Mouse (Mus musculus) heart, postnatal 4 days (tissue): ENCODE results near the gene Strbp. TPM values are rescaled to one million over a fixed set of nuclear protein-coding genes. Genes with fewer than 3 reads are reported as not detected.

Experiments used
- DNase-seq: peaks from one replicate; pipeline ENCODE4 v3.0.0; 2021
- total RNA-seq, 2 experiments: library from RNA; stranded (reverse); gene quantifications; 2 replicates each; pipeline ENCODE4 v1.2.3; 2021

Strbp gene
- total RNA-seq, 2 experiments from 2014 or later = 33.0 to 33.4 TPM

DNA sequence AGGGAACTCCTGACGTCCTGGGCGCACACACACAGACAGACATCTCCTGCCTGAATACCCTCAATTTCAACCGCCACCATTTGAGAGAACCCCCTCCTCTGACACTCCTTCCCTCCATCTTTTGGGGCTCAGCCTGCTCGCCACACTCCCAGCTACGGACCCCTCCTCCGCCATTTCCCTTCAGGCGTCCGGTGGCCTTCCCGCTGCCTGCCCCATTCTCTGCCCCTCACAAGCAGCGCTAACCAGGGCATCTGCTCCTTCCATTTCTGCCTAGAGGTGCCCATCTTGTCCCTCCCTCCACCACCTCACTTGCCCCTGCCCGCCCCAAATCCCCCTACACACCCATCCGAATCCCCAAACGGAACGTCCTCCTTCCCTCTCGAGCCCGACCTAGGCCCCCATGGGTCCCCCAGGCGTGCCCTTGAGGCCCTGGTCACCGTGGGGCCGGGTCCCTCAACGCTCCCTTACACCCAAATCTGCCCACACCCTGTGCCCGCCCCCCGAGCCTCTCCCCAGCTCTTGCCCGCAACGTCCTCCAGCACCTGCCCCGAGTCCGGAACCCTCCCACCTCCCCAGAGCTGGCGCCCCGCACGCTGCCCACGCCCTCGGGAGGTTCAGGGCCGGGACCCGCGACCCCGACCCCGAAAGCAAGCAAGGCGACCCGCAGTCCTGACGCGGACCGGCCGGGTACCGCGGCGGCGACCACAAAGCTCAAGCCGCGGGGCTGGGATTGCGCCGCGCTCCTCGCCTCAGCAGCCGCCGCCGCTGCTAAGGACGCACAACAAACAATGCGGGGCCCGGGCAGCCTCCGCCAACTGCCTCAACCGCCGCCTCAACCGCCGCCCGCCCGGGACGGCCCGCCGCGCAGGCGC, 1.1 kb downstream of the Strbp start:
- DNase-seq = peak; percentile 22

DNA sequence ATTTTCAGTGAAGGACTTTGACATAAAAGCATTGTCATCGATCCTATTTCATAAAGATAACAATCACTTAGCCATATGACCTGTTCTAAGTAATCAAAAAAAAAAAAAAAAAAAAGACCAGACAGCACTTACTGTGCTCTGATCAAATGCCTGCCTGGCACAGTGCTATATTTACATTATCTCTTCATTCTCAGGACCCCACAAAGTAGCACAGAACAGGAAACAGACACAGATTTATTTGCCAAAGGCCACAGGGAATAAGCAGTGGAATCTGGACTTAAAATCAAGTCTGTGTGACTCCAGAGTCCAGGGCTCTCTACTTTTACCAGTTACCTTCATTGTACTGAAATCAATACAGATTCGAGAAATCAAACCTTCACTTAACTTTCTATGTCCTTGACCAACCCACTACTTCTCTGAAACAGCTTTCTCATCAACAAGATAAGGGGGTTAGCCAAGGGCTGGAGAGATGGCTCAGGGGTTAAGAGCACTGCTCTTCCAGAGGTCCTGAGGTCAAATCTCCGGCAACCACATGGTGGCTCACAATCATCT, 14.5 kb downstream of the Strbp start:
- DNase-seq = no peak

DNA sequence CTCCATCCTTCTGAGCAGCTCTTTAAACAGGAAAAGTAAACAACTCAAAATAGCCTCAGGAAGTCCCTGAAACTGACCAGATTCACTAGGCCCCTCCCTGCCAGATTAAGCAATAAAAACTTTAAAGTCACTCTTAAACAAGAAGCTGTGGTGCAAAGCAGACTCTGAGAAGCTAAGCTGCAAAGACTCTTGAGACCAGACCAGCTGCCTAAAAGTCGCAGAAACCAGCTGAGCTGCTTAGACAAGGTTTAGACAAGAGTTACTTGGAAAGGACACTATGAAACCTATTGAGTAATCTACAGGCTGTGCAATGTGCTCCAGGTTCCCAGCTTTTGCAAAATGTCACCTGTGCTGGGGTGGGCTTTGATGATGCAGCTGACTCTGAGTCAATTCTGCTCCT, 16.6 kb downstream of the Strbp start:
- no peak for DNase-seq

DNA sequence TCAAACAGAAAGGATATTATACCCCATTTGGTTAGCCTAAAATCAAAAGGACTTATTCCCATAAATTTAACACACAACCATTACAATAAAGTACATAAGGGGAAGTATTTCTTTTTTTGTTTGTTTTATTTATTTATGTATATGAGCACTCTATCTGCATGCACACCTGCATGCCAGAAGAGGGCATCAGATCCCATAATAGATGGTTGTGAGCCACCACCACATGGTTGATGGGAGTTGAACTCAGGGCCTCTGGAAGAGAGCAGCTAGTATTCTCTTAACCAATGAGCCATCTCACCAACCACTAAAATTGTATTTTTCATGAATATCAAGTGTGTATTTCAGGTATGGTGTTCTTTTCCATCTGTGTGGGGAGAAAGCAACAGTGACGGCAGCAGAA, 18.8 kb downstream of the Strbp start:
- no peak for DNase-seq

DNA sequence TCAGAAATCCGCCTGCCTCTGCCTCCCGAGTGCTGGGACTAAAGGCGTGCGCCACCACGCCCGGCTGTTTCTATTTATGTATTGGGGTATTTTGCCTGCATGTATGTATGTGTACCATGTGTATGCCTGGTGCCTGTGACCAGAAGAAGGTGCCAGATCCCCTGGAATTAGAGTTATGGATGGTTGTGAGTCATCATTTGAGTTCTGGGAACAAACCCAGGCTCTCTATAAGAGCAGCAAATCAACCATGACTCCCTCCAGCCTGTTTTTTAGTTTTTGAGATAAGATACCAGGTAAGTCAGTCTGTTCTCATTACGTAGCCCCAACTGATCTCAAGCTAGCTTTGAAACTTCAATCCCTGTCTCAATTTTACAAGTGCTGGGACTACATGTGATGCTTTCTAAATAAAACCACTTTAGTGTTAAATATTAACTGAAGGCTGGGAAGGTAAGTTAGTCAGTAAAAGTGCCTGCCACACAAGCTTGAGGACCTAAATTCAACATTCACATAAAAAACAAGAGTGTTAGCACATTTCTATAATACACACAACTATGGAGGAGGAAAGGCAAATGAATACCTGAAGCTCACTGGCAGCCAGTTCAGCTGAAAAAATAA, 21.4 kb downstream of the Strbp start:
- DNase-seq = no peak

DNA sequence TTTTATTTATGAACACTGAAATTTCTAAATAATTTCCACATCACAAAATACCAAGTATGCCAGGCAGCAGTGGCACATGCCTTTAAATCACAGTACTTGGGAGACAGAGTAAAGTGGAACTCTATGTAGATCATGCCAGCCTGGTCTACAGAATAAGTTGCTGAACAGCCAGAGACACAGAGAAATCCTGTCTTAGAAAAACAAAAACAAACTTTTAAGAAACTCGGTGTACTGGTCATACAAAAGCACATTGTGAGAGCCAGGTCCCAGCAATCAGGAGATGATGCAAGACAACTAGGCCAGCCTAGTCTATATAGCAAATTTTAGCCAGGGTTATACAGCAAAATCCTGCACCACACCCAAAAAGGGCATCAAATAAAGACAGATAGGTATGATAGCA, 52.6 kb downstream of the Strbp start:
- no peak for DNase-seq

DNA sequence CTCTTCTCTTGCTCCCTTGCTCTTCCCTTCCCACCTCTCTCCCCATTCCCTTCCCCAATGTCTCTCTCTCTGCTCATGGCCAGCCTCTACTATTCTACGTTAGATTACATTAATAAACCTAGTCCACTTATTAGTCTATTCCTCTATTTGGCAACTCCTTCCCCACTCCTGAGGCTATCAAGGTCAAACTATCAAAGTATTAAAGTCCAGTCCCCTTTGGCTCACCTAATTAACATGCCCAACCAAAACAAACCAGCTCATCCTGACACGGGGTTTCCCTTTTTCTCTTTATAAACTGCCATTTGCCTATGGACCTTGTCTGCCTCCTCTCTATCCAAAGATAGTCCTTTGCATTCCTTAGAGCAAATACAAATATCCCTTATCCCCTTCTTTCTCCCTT, 54.1 kb downstream of the Strbp start:
- DNase-seq = no peak

DNA sequence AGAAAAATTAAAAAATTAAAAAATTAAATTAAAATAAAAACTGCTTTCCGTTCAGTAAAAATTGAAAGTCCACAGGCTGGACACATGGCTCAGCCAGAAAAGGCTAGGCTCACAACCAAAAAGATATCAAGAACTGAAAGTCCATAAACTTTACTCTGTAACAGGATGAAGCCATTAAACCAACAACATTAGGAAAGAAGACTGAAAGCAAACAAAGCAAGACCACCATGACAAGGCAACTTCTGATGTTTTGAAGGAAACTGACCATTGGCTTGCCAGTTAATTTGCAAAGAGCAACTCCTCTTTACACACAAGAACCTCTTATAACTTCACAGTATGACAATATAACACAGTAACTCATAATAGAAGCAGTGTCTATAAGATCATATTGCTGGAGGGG, 54.7 kb downstream of the Strbp start:
- no peak for DNase-seq

DNA sequence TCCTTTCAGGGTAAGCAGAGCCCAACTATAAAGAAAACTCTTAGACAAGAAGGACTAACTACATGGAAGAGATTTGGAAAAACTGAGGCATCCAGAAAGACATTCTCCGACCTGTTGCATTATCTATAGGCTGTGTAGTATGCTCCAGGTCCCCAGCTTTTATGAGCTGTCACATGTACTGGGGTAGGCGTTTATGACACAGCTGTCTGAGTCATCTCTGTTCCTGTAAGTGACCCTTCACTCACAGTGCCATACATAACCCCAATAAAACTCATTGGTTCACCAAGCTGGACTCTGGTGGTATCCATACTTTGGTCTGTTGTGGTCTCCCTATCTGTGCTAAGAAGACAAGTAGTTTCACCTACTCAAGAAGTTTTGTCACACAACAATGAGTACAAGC, 80.3 kb downstream of the Strbp start:
- no peak for DNase-seq

DNA sequence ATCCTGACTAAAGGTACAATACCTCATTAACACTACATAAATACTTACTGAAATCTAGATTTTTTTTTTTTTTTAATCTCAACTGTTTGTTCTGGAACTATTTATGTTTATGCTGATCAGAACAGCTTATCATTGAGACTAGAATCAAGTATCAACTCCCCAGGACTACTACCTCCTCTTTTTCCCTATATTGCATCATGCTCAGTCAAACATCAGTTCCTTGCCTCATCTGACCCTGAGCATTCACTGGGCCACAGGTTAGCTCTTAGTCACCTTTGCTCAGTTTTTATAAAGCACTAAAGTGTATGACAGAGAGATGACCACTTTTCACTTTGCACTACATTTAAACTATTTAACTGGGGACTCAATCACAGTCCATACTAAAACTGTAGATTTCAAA, 115.7 kb downstream of the Strbp start:
- DNase-seq = no peak

DNA sequence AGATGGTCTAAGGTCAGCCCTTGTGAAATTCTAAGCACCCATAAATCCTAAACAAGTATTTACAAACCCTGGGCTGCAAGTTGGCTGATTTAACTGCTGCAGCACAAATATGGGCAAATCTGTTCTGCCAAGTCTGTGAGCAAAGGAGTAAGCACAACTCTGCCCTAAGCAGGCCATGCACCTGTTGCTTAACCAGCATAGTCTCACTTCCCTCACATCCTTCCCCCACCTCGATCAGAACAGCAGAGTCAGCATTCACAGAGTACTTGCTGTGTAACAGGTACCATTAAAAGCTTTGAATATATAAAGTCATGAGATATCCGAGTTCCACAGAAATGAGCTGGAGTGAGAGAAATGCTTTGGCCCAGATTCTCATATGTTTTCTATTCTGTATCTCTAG, 125.5 kb downstream of the Strbp start:
- DNase-seq = no peak

DNA sequence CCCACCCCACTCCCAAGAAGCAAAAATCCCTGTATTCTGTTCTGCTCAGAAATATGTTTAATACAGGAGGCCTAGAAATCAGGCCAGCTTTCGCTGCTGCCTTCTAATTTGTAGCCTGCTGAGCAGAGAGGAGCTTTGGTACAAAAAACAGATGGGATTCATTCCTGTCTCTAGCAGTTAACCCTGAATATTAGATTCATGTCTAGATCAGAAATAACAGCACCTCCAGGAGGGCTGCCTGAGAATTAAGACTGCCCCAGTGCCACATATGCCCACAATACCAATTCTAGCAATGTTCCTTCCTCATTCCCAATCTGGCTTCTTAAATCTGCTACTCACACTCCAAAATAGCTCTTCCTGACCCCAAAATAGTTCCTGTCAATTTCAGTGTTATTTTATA, 127.0 kb downstream of the Strbp start:
- DNase-seq = no peak

DNA sequence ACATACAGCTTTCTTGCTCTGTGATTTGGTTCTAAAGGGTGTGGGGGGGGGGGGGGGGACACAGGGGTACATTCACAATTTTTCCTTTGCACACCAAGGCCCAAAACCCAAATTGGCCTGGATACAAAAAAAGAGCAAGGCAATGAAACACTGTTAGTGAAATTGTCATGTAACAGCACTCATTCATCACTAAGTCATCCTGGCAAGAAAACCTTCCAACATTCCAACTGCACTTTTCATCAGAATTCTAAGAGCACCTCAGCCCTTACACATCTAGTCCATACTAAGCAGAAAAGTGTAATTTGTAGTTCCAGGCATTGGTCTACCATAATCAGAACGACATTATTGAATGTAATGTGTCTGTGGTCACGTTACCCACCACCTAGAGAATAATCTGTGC, 131.5 kb downstream of the Strbp start:
- no peak for DNase-seq

DNA sequence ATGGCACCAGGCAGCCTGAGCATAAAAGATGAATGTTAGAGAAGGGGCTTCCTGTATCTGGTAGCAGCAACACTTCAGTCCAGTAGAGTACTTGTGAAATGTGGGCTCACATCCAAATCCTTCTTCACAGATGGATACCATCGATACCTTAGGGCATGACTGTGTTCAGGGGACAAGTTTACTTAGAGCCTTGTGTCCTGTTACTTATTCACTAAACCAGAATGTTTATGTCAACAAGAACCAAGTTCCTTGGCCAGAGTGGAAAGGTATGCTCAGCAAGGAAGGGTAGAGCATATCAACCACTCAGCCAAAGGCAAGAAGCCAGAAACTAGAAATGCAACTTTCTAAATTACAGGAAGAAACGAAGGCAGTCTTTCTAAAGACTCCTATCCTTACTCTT, 133.0 kb downstream of the Strbp start:
- no peak for DNase-seq

DNA sequence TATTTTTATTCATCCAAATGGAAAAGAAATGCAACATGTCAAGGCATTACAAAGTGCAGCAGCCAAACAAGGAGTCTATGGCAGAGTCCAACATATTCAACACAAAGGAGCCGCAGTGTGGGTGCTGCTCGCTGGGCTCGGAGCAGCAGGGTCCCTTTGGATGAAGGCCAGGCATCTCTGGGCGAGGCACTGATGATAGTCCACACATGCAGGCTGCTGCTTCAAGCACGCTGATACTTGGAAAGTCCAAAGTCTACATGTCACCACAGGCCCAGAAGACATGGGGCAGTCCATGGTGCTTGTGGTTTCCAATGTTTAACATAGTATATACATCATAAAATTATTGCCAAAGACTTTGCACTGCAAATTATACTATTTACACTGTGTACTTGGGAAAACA, 133.8 kb downstream of the Strbp start:
- DNase-seq = peak; percentile 17

DNA sequence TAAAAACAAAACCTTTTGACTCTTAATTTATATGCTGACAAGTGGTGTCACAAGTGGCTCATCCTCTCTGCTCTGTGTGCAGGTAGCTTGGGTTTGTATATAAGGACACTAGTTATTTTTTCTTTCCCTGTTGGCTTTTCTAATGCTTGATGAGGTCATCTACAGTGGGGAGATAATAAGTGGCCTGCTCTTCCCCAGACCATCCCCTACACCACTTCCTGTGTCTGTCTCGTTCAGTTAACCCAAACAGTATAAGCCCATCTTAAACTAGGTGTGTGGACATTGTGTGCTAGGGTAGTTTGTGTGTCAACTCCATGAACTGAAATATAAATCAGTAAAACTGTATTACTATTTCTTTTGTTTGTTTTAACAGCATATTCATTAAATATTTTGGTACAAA, 137.6 kb downstream of the Strbp start:
- DNase-seq = no peak

DNA sequence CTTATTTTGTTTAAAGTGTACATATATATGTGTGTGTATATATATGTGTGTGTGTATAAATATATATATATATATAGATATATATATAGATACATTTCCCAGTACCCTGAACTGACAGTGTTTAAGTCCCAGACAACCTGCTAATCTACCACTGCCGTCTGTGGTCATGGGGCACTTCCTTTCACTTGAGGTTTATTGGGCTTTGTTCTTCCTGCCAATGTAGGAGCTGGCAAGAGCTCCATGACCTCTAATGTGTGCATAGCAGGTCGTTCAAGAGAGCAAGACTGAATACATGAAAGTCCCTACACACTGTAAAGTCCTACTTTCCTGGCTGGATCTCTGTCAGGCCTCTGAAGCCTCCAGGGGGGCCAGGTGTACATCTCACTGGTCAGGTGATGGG, 138.1 kb downstream of the Strbp start:
- DNase-seq = no peak

DNA sequence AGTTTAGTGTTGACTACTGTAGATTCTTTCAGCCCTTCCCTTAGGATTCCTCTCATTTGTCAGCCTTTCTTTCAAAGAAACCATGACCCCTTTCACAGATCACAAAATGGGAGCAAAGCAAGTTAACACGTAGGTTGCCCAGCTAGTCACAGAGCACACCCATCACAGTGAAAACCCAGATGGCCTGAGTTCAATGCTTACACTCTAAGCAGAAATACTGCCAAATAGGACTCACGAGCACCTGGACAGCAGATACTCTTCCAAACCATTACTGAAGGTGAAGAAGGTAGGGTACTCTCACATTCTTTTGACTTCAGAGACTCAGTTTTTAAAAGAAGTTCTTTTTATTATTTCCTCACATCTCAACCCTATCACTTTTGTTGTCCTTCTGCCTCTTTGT, 147.3 kb downstream of the Strbp start:
- DNase-seq = no peak

DNA sequence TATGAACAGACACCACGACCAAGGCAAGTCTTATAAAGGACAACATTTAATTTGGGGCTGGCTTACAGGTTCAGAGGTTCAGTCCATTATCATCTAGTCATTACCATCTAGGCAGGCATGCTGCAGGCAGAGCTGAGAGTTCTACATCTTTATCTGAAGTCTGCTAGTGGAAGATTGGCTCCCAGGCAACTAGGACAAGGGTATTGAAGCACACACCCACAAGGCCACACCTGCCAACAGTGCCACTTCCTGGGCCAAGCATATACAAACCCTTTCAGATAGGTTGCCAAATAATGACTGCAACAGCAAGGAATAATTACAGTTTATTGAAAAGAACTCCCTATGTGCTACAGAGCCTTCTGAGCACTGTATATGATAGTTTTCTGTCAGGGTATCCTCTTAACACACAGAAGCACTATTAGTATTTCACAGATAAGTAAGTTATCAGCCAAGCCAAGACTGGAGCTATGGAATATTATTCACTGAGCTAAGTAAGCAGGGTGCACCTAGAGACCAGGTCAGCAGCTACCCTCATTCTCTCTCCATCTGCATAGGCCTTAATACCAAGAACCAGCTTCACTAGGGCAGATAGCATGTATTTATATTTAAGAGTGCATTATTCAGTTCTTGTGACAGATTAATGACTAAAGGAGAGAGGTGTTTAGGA, 154.2 kb downstream of the Strbp start:
- DNase-seq = peak; percentile 17

DNA sequence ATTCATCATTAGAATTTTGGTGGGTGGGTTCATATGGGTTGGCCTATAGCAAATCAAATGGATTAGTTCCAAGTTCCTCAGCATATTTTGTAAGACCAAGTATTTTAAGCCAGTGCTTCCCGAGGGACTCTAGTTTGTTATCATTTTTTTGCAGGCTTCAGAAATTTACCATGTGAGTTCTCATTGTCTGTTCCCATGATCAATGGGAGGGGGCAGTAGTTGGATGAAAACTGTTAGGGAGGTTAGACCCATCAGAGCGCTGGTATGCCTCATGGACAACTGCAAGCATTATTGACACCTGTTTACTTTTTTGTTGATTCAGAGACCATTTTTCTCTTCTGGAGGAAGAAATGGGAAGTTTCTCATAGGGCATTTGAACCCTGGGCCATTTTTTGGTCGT, 172.0 kb downstream of the Strbp start:
- DNase-seq = no peak

DNA sequence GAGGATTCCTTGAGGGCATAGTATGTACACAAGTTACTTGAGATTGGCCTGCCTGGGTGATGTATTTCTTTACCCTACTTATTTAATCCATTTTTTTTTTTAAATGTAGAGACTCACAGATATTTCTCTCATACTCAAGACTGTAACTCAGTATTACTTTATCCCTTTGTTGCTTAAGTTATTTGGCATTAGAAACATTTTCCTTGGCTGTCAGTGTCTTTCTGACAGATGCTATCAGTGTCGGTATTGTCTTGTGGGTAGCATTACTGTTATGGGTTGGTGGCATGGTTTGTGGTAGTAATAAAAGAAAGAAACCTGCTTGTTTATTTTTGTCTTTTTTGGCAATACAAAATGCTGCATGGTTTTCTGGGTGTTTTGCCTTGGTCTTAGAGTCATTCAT, 172.9 kb downstream of the Strbp start:
- DNase-seq = no peak

DNA sequence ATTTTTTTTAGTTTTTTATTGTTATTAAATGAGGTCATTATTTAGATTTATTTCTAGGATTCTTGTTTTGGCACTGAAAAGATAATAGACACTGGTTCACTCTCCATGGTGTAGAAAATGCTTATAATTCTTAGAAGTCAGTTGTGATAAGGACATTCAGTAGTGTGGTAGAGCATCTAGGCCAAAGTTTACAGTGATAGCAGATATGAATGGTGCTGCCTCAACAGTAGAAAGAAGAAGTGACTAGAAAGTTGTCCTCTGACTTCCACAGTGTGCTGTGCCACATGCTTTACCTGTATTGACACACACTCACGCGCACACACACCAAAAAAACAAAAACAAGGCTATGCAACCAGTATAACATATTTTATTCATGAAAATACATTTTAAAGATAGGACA, 174.3 kb downstream of the Strbp start:
- no peak for DNase-seq

DNA sequence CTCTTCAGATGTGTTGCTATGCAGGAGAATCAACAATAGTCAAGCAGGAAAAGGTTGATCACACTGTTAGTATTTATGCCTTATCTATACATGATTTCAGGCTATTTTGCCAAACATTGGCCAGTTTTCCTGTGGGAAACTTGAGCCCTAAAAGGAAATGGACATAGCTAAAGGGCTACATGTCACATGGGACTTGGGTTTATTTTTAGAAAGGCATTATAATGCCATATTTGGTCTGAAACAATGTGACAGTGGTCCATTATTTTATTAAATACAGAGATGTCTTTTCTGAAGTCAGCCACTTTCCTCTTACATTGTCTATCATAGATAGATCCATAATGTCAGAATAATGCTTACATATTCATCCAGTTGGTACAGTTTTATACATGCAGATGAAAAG, 176.1 kb downstream of the Strbp start:
- DNase-seq = peak; percentile 5

DNA sequence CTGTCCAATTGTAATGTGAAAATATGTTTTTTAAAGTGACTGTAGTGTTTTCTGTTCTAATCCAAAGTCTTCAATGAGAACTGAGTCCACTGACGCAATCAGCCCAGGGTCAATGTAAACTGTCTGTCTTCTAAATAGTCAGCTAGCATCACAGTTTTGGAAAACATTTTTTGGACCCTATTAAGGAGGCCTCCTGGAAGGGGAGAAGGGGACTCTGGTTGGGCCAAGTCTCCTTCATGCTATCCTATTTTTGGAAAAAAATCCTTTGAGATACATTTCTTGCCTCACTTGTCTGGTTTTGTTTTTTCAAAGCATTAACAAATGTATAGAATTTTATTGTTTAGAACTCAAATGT, 184.4 kb downstream of the Strbp start:
- no peak for DNase-seq
